Mouse (Mus musculus): ENCODE data around the gene Gde1. TPM values are rescaled to one million over a fixed set of nuclear protein-coding genes. Genes with fewer than 3 reads are reported as not detected.

The Gde1 gene
- polyA plus RNA-seq (2015; fragmentation: Nextera tagmentation; extraction: Ambion mirVana) = 74.1 and 78.4 TPM in 2 replicates

DNA sequence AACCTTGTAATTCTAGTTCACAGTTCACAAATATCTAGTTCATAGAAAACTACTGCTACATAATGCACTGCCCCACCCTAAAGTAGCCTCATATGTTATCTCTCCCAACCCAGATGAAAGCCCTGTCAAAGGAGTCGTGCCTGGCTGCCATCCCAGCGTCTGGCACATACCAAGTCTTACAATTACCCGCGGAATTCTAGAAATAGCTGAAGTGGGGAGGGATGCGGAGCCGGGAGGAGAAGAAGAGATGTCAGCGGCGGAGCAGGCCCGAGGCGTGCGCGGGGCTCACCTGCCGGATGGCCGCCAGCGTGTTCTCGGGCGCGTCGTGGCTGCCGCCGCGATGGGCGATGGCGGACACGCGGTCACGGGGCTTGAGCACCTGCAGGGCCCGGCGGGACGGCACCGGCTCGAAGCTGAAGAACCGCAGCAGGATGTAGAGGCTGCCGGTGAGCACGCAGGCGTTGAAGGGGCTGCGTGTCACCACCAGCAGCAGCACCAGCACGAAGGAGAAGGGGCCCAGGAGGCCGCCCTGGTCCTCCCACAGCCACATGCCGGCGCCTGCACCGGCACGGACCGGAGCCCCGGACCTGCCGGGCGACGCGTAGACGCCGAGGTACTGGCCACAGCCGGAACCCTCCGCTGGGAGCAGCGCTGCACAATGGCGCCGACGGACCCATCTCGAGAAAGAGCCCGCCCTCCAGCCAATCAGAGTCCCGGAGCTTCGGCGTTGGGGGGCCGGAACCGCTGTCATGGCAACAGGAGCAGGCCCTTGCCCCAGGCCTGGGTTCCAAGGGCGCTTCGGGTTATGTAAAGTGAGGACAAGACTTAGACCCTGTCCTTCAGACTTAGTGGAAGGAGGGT, at the start of gene Gde1:
Gene Gde1 (minus strand): TSS at position 678 of the 861 bp plus-strand sequence.
- peak within 1 kb of the TSS; percentile 87 for H3K27ac ChIP-seq
- under 1% methylated on average over 66 of the region's 66 CpGs for WGBS
- peak; percentile 92 for ATAC-seq (replicated peaks; ENCODE audit: insufficient number of reproducible peaks, insufficient read depth, low FRiP score, low read depth)
- peaks cover 18% of the 10 kb centered on the region for H3K4me1 ChIP-seq (replicated peaks)
- H3K36me3 ChIP-seq = no peaks in the 10 kb centered on the region
- H3K9ac ChIP-seq = peak within 1 kb of the TSS; percentile 70
- H3K4me2 ChIP-seq = peak within 1 kb of the TSS; percentile 88
- H3K4me3 ChIP-seq = peak within 1 kb of the TSS; percentile 75
- no peaks in the 10 kb centered on the region for H3K27me3 ChIP-seq
- H3K9me3 ChIP-seq (replicated peaks) = no peaks in the 10 kb centered on the region

DNA sequence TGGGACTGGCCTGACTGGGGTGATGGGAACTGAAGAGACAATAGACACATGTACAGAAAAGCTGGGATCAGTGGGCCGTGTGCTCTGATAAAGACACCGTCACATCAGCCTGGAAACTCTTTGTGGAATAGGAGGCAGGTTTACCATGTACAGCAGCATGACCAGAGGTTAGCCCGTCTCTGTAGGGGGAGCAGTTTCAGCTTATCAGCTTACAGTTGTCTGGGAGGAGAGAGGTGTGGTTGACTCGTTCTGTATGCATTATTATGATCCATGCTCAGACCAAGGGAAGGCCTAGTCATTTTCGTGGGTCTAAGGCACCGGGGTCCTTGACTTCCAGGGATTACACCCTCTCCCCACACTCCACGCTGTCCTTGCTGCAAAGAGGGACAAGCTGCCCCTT, 46.0 kb upstream of the Gde1 start:
- Histone ChIP-seq H3K9ac (no peak overlapping the region), H3K27ac (no peak overlapping the region), H3K9me3 (replicated peaks) (no peaks in the 10 kb centered on the region), H3K36me3 (peaks cover 75% of the 10 kb centered on the region), H3K4me3 (no peak overlapping the region), H3K27me3 (no peaks in the 10 kb centered on the region), H3K4me2 (no peak overlapping the region), H3K4me1 (replicated peaks) (no peaks in the 10 kb centered on the region)
- no peak for ATAC-seq (replicated peaks; ENCODE audit: insufficient number of reproducible peaks, insufficient read depth, low FRiP score, low read depth)
- WGBS = 82% methylated on average over 7 of the region's 7 CpGs

DNA sequence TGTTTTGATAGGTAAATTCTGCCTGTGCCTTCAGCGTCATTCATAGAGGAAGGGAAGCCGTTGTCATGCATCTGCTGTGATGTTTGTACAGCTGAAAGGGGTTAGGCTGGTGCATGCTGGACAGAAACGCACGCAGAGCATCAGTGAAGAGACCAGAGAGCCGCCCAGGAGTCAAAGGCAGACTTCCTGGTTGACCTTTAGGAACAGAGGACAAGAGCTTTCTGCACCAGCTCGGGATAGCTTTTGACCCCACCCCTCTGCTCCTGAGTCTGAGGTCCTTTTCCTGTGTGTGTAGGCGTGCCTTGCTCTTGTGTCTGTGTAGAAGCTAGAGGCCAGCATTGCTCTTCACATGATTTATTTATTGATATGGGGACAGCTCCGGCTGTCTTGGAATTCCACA, 44.1 kb upstream of the Gde1 start:
- Histone ChIP-seq H3K4me3 (no peak overlapping the region), H3K4me1 (replicated peaks) (no peaks in the 10 kb centered on the region), H3K9me3 (replicated peaks) (no peaks in the 10 kb centered on the region), H3K4me2 (no peak overlapping the region), H3K9ac (no peak overlapping the region), H3K27ac (no peak overlapping the region), H3K27me3 (no peaks in the 10 kb centered on the region), H3K36me3 (peaks cover 77% of the 10 kb centered on the region)
- 77% methylated on average over 8 of the region's 8 CpGs for WGBS
- no peak for ATAC-seq (replicated peaks; ENCODE audit: insufficient number of reproducible peaks, insufficient read depth, low FRiP score, low read depth)

DNA sequence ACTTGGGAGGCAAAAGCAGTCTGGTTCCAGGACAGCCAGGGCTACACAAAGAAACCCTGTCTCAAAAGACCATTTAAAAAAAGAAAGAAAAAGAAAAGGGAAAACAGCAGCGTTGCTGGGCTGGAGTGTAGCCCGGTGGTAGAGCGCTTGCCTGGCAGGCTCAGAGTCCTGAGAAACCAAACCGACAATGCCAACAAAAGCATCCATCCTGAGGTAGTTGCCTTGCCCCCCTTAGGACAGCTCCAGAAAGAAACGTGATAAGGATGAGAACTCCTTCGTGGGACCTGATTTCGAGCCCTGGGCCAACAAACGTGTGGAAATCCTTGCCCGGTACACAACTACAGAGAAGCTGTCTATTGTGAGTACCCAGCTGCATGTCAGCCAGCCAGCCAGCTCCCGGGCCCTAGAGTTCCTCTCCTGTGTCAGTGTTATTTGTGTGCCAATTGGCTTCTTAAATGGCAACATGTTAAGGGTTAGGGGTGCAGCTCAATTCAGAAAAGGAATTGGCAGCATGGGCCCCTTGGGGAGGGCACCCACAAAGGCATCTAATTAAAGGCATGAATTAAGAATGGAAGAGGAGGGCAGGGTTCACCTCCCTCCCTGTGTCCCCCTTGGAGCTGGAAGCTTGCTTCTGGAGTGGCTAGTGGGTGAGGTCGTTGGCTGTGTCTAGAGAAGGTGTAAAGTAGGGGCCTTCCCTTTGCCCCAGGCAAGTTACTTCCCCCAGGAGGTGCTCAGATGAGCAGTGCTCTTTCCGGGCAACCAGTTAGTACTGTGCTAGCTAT, 42.5 kb upstream of the Gde1 start:
- Histone ChIP-seq H3K4me1 (replicated peaks) (no peaks in the 10 kb centered on the region), H3K4me3 (no peak overlapping the region), H3K9ac (no peak overlapping the region), H3K27me3 (no peaks in the 10 kb centered on the region), H3K36me3 (peaks cover 67% of the 10 kb centered on the region), H3K9me3 (replicated peaks) (no peaks in the 10 kb centered on the region), H3K4me2 (no peak overlapping the region), H3K27ac (no peak overlapping the region)
- WGBS = 88% methylated on average over 12 of the region's 12 CpGs
- no peak for ATAC-seq (replicated peaks; ENCODE audit: insufficient number of reproducible peaks, insufficient read depth, low FRiP score, low read depth)

DNA sequence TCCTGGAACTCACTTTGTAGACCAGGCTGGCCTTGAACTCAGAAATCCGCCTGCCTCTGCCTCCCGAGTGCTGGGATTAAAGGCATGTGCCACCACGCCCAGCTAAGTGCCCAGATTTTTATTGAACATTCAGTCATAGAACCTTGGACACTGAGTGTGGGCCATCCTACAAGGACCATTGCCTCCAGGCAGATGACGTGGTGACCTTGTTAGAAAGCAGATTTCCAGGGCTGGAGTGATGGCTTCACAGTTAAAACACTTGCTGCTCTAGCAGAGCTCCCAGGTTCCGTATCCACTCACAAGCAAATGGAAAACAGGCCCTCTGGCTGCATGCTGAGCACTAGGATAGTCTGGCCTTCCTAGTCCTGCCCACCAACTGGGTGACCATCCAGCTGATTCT, 39.2 kb upstream of the Gde1 start:
- no peak for ATAC-seq (replicated peaks; ENCODE audit: insufficient number of reproducible peaks, insufficient read depth, low FRiP score, low read depth)
- no peaks in the 10 kb centered on the region for H3K27me3 ChIP-seq
- H3K36me3 ChIP-seq = peaks cover 34% of the 10 kb centered on the region
- H3K9me3 ChIP-seq (replicated peaks) = no peaks in the 10 kb centered on the region
- peaks cover 10% of the 10 kb centered on the region for H3K4me1 ChIP-seq (replicated peaks)
- no peak overlapping the region for H3K27ac ChIP-seq
- no peak overlapping the region for H3K4me3 ChIP-seq
- no peak overlapping the region for H3K4me2 ChIP-seq
- WGBS = 92% methylated on average over 5 of the region's 5 CpGs
- no peak overlapping the region for H3K9ac ChIP-seq

DNA sequence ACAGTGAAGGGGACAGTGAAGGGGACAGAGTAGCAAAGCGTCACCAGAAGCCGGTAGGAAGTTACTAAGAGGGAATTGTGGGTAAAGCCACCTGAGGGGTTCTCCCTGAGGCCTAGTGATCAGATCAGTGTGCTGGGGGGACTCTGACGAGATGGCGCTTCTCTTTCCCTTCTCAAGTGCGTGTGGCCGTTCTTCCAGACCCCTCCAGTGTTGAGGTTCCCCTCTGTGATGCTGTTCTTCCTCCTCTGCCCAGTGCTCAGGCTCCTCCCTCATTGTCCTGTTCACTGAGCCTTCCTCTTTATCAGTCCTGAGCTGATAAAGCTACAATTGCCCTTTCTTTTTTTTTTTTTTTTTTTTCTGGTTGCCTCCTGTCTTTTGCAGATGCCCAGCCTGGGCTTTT, 36.7 kb upstream of the Gde1 start:
- Histone ChIP-seq H3K36me3 (peaks cover 17% of the 10 kb centered on the region), H3K9me3 (replicated peaks) (no peaks in the 10 kb centered on the region), H3K27ac (no peak overlapping the region), H3K4me1 (replicated peaks) (peaks cover 10% of the 10 kb centered on the region), H3K9ac (no peak overlapping the region), H3K4me3 (no peak overlapping the region), H3K27me3 (no peaks in the 10 kb centered on the region), H3K4me2 (no peak overlapping the region)
- no peak for ATAC-seq (replicated peaks; ENCODE audit: insufficient number of reproducible peaks, insufficient read depth, low FRiP score, low read depth)
- 68% methylated on average over 6 of the region's 6 CpGs for WGBS

DNA sequence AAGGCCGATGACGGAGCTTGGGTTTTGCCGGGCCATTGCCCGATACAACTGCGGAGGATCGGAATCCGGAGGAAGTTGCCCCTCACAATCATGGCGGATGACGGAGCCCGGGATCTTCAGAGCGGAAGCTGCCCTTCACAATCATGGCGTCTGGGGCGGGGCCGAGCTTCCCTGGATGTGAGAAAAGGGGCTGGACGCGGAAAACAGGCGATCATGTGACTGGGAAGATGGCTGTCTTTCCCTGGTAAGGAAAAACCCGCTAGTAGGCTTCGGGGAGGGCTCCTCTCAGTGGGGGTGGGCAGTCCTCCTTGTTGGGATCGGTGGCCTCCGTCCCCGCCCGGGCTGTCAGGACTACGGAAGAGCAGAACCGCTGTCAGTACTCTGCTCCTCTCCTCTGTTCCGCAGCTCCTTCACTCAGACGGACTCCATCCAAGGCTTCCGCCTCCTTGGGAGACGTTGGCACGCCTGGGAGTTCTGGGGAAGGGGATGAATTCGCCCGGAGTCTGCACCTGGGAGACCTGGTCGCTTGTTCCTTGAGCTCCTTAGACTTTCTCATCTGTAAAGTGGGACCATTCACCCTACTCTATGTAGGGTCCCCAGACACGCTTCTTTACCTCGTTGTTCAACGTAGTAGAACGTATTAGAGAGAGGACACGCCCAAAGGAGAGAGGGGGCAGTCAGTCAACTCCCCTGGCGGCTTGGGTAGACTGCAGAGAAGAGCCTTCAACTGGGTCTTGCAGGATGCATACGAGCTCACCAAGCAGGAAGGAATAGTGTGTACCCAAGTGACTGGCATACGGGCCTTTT, 35.2 kb upstream of the Gde1 start:
- H3K9me3 ChIP-seq (replicated peaks) = no peaks in the 10 kb centered on the region
- H3K4me2 ChIP-seq = peak overlapping the region; percentile 76
- no peaks in the 10 kb centered on the region for H3K27me3 ChIP-seq
- peaks cover 2% of the 10 kb centered on the region; the same call in 1 of the 2 replicates for H3K36me3 ChIP-seq
- H3K27ac ChIP-seq = peak overlapping the region; percentile 71
- peaks cover 10% of the 10 kb centered on the region for H3K4me1 ChIP-seq (replicated peaks)
- H3K9ac ChIP-seq = peak overlapping the region; percentile 70
- WGBS = 3% methylated on average over 41 of the region's 41 CpGs
- peak overlapping the region; percentile 91 for H3K4me3 ChIP-seq
- ATAC-seq (replicated peaks; ENCODE audit: insufficient number of reproducible peaks, insufficient read depth, low FRiP score, low read depth) = peak; percentile 95

DNA sequence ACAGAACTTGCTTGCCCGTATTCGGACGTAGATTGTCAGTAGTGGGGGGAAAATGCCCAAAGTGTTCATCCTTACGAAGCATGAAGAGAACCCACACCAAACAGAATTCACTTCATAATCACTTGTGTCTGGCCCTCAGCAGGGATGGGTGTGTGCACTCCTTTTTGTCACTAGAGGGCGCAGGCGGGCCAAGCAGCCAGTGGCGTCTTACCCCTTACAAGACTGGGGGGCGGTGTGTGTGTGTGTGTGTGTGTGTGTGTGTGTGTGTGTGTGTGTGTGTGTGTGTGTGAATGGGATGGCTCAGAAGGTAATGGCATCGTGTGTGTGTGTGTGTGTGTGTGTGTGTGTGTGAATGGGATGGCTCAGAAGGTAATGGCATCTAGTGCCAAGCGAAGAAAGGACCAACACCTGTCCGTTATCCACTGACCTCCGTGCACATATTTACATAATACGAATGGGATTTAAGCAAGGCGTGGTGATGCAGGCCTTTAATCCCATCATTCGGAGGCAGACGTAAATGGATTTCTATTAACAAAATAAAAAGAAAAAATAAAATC, 34.5 kb upstream of the Gde1 start, which contains the start of gene Vps35l:
Gene Vps35l (plus strand): TSS at position 252 of the 557 bp plus-strand sequence.
- no peaks in the 10 kb centered on the region; the same call in 1 of the 2 replicates for H3K36me3 ChIP-seq
- ATAC-seq (replicated peaks; ENCODE audit: insufficient number of reproducible peaks, insufficient read depth, low FRiP score, low read depth) = peak; percentile 66
- H3K9me3 ChIP-seq (replicated peaks) = no peaks in the 10 kb centered on the region
- peak within 1 kb of the TSS; percentile 71 for H3K27ac ChIP-seq
- peak within 1 kb of the TSS; percentile 70 for H3K9ac ChIP-seq
- H3K27me3 ChIP-seq = no peaks in the 10 kb centered on the region
- WGBS = 2% methylated on average over 15 of the region's 16 CpGs
- peaks cover 10% of the 10 kb centered on the region for H3K4me1 ChIP-seq (replicated peaks)
- peak within 1 kb of the TSS; percentile 91 for H3K4me3 ChIP-seq
- peak within 1 kb of the TSS; percentile 76 for H3K4me2 ChIP-seq

DNA sequence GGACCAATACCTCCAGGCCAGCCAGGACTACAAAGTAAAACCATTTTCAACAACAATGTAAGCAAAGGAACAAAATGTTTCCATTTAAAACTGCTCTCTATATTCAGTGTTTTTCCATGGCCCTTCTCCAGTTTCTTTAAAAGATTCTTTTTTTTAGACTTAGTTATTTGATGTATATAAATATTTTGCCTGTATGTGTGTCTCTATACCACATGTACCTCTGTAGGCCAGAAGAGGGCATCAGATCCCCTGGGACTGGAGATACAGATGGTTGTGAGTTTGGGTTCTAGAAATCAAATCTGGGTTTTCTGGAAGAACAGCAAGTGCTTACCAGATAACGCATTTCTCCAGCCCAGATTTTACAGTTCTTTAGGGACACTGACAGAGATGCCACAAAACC, 33.2 kb upstream of the Gde1 start:
- Histone ChIP-seq H3K36me3 (no peaks in the 10 kb centered on the region; the same call in 1 of the 2 replicates), H3K27me3 (no peaks in the 10 kb centered on the region), H3K9me3 (replicated peaks) (no peaks in the 10 kb centered on the region), H3K9ac (no peak overlapping the region), H3K4me3 (no peak overlapping the region), H3K27ac (no peak overlapping the region), H3K4me1 (replicated peaks) (peaks cover 10% of the 10 kb centered on the region), H3K4me2 (no peak overlapping the region)
- ATAC-seq (replicated peaks; ENCODE audit: insufficient number of reproducible peaks, insufficient read depth, low FRiP score, low read depth) = no peak
- WGBS = 63% methylated on average over 1 of the region's 1 CpGs

DNA sequence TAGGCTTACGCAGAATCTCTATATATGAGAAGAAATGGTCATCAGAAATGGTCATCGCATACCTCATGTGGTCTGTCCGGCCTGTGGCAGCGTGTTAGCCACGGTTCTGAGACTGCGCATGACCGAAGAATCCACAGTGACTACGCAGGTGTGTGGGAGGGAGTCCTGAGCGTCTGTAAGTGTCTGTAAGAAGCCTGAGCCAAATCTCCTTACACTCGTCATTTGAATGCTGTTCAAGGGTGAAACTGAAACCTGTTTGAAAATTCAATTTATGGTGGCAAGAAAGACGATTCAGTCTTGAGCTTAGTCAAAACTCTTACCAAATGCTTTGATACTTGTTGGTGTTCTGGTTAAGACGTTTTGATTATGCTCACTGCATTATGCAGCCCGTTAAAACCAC, 27.6 kb upstream of the Gde1 start:
- Histone ChIP-seq H3K9ac (no peak overlapping the region), H3K4me3 (no peak overlapping the region), H3K27ac (no peak overlapping the region), H3K27me3 (no peaks in the 10 kb centered on the region), H3K36me3 (peaks cover 17% of the 10 kb centered on the region; the same call in 1 of the 2 replicates), H3K9me3 (replicated peaks) (no peaks in the 10 kb centered on the region), H3K4me1 (replicated peaks) (no peaks in the 10 kb centered on the region), H3K4me2 (no peak overlapping the region)
- no peak for ATAC-seq (replicated peaks; ENCODE audit: insufficient number of reproducible peaks, insufficient read depth, low FRiP score, low read depth)
- 91% methylated on average over 13 of the region's 13 CpGs for WGBS

Measured in heart, embryonic 15.5 days (tissue).